Mouse (Mus musculus): Measurements from ENCODE around the gene Gm379. TPM values are rescaled to one million over a fixed set of nuclear protein-coding genes. Genes with fewer than 3 reads are reported as not detected.

Gene Gm379
- not detected for total RNA-seq (2022)

- no peak for DNase-seq
Observed at GRCm38 (mm10) chrX:108664885-108665284, at the start of gene Gm379. Gm379 (minus strand) TSS chrX:108664891.

GRCm38 (mm10) chrX:108704312-108704711, 39.6 kb upstream of the Gm379 start:
- no peak for DNase-seq

GRCm38 (mm10) chrX:108668868-108669267, 4.2 kb upstream of the Gm379 start:
- DNase-seq, result no peak

- DNase-seq, result no peak
Observed at GRCm38 (mm10) chrX:108621991-108622390, 42.7 kb downstream of the Gm379 start.

DNA sequence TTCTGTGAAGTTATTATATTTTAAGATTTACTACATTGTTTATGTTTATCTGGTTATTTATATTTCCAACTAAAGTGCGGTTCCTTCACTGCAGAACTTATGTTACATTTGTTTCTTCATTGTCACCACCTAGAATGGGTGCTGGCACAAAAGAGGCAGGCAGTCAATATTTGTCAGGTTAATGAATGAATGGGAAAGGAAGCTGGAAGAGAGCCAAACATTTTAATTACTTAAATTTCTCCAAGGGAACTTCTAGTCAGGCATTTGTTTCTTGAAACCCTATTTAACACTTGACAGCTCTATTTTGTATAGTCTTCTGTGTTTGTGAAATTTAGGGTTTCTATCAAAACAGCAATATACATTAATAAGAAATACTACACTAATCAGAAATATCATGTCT, 43.8 kb downstream of the Gm379 start:
- DNase-seq, result no peak

Other genes with a start within 250 kb of the Gm379 start
- gene Brwd3, start 169.5 kb upstream of the Gm379 start, total RNA-seq (2022), result 1 to 10 TPM; 6.6 to 9.5 (median 8.2) TPM

Data from adrenal gland, adult 8-10 months (tissue).